Mouse (Mus musculus) limb, embryonic 14.5 days (tissue): Measurements from ENCODE around the gene Retreg1. TPM values are rescaled to one million over a fixed set of nuclear protein-coding genes. Genes with fewer than 3 reads are reported as not detected.

Experiments
- ATAC-seq: fragments of 200-750 bp; cut with Nextera tagmentation; 2 replicates; pipeline ENCODE4 v1.8.0; 2017; ENCODE audit warnings: low read depth, moderate number of reproducible peaks, moderate TSS enrichment; ENCODE audit not compliant: low FRiP score
- DNase-seq: peaks from one replicate; pipeline ENCODE4 v3.0.0-alpha.2; 2015; ENCODE audit warnings: low spot score
- H3K27ac ChIP-seq: fragments of 300-500 bp; sonication (generic); replicated peaks from 2 replicates; pipeline ENCODE4 v1.5.1; 2014; ENCODE audit warnings: low read depth, mild to moderate bottlenecking, low read length, moderate library complexity, mixed read lengths
- H3K27me3 ChIP-seq: fragments of 300-500 bp; sonication (generic); 2 replicates; pipeline ENCODE4 v1.6.1; 2014; ENCODE audit warnings: low read length, mixed read lengths; ENCODE audit not compliant: control insufficient read depth, insufficient read depth
- H3K36me3 ChIP-seq: fragments of 300-500 bp; sonication (generic); 2 replicates; pipeline ENCODE4 v1.6.1; 2014; ENCODE audit warnings: mild to moderate bottlenecking, low read length, moderate library complexity, mixed read lengths; ENCODE audit not compliant: control insufficient read depth, insufficient read depth
- H3K4me1 ChIP-seq: fragments of 300-500 bp; sonication (generic); 2 replicates; pipeline ENCODE4 v1.6.1; 2014; ENCODE audit warnings: antibody characterized with exemption, low read length, mixed read lengths; ENCODE audit not compliant: control insufficient read depth, insufficient read depth
- H3K4me2 ChIP-seq: fragments of 300-500 bp; sonication (generic); replicated peaks from 2 replicates; pipeline ENCODE4 v1.6.1; 2014; ENCODE audit warnings: low read depth, mild to moderate bottlenecking, low read length, moderate library complexity; ENCODE audit not compliant: severe bottlenecking
- H3K4me3 ChIP-seq: fragments of 300-500 bp; sonication (generic); replicated peaks from 2 replicates; pipeline ENCODE4 v1.5.1; 2014; ENCODE audit warnings: low read length
- H3K9ac ChIP-seq: fragments of 300-500 bp; sonication (generic); 2 replicates; pipeline ENCODE4 v1.6.1; 2014; ENCODE audit warnings: mild to moderate bottlenecking, low read depth, low read length, moderate library complexity; ENCODE audit not compliant: severe bottlenecking
- H3K9me3 ChIP-seq: fragments of 300-500 bp; sonication (generic); 2 replicates; pipeline ENCODE4 v1.6.1; 2016; ENCODE audit warnings: low read length; ENCODE audit not compliant: control insufficient read depth
- POLR2A ChIP-seq: fragments of 200-500 bp; IDR thresholded peaks from 2 replicates; pipeline ENCODE4 v1.8.0; 2012; ENCODE audit warnings: inconsistent platforms, mild to moderate bottlenecking, moderate library complexity, borderline replicate concordance; ENCODE audit not compliant: insufficient read depth, insufficient read length; ENCODE audit errors: extremely low read depth
- WGBS: fragments of 180-500 bp; shearing (Covaris S2); extraction: QIAGEN DNeasy Blood & Tissue Kit; methylation state at CpG from one replicate; pipeline ENCODE4 v1.1.7; 2014; 5-methylcytosine and 5-hydroxymethylcytosine counted together
- polyA plus RNA-seq, 2 experiments: library from polyadenylated mRNA; depleted of rRNA in 1 of 2; stranded (reverse) in 1 of 2; unstranded in 1 of 2; fragments of >200 nt; fragmentation: Nextera tagmentation in 1 of 2; extraction: Ambion mirVana in 1 of 2; gene quantifications; 2 replicates each; pipeline versions ENCODE4 v1.2.1 to v1.2.3; 2012 to 2014

Retreg1 gene
- polyA plus RNA-seq, 2 experiments: 2.5 to 4.4 TPM

DNA sequence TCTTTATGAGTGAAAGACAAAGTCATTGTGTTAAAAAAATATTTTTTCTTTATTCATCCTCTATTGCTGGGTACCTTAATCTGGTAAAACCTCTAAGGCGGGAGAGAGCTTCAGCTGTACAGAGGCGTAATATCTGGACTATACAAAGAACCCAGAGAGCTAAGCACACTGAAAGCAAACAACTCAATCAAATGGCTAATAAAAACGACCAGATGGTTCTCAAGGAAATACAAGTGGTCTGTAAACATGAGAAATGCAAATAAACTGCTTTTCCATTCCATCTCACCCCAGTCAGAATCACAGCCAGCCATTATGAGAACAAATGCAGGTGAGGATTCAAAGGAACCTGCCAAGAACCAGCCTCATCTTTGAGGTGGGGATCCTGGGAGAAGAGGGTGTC lies 28.4 kb upstream of the Retreg1 start:
- 66% methylated on average over 3 of the region's 3 CpGs for WGBS
- H3K4me2 ChIP-seq: no peak overlapping the region
- no peak overlapping the region for H3K27ac ChIP-seq
- no peaks in the 10 kb centered on the region for H3K4me1 ChIP-seq
- DNase-seq (no peak), ATAC-seq (no peak)
- H3K9me3 ChIP-seq: peaks cover 8% of the 10 kb centered on the region
- TF ChIP-seq POLR2A: no peak
- H3K4me3 ChIP-seq: no peak overlapping the region
- H3K9ac ChIP-seq: no peak overlapping the region
- no peaks in the 10 kb centered on the region for H3K27me3 ChIP-seq
- H3K36me3 ChIP-seq: peaks cover 40% of the 10 kb centered on the region

DNA sequence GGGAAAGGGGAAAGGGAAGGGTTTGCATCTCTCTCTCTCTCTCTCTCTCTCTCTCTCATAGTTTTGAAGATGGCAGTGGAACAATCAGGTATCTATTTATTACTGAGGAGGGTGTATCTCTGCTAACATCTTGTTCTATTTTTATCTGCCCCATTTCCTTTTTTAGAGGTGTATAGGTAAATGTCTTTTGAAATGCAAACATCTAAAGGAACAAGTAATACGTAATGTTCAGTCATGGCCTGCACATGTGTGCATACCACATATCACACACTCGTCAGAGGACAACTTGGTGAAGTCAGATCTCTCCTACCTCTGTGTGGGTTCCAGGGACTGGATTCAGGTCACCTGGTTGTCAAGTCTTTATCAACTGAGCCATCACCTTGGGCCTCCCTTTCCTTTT lies 25.8 kb upstream of the Retreg1 start:
- H3K4me2 ChIP-seq: no peak overlapping the region
- H3K36me3 ChIP-seq: peaks cover 16% of the 10 kb centered on the region
- WGBS: 90% methylated on average over 2 of the region's 2 CpGs
- no peak overlapping the region for H3K27ac ChIP-seq
- no peaks in the 10 kb centered on the region for H3K4me1 ChIP-seq
- no peak for DNase-seq
- TF ChIP-seq POLR2A: no peak
- peaks cover 11% of the 10 kb centered on the region for H3K9me3 ChIP-seq
- ATAC-seq: no peak
- no peak overlapping the region for H3K4me3 ChIP-seq
- no peak overlapping the region for H3K9ac ChIP-seq
- H3K27me3 ChIP-seq: no peaks in the 10 kb centered on the region

DNA sequence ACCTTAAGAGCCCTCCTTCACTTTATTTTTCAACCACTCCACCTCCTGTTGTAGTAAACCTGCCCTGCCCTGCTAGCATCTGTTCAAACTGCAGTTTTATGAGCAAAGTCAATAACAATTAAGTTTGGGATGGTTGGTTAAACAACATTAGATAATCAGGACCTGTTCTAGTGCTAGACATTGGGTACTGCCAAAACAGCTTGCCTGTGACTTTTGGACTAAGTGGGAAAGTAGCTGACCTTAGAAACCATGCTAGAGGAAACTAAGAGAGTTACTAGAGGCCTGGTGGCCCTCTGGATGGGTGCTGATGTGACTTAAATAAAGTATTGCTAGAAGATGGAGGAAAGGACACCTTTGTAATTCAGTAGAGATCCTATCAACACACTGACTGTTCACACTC lies 21.0 kb upstream of the Retreg1 start:
- no peaks in the 10 kb centered on the region for H3K36me3 ChIP-seq
- 0 out of 2 replicates have a peak, but pooled peaks cover 3% of the 10 kb centered on the region for H3K9me3 ChIP-seq
- ATAC-seq (no peak), DNase-seq (no peak)
- no peak overlapping the region for H3K4me2 ChIP-seq
- no peaks in the 10 kb centered on the region for H3K27me3 ChIP-seq
- H3K9ac ChIP-seq: no peak overlapping the region
- no peak for TF ChIP-seq POLR2A
- no peak overlapping the region for H3K4me3 ChIP-seq
- H3K27ac ChIP-seq: no peak overlapping the region
- H3K4me1 ChIP-seq: no peaks in the 10 kb centered on the region

- Histone ChIP-seq H3K4me2 (no peak overlapping the region), H3K4me1 (no peaks in the 10 kb centered on the region), H3K4me3 (no peak overlapping the region), H3K36me3 (no peaks in the 10 kb centered on the region), H3K9ac (no peak overlapping the region), H3K9me3 (0 out of 2 replicates have a peak, but pooled peaks cover 3% of the 10 kb centered on the region), H3K27ac (no peak overlapping the region), H3K27me3 (no peaks in the 10 kb centered on the region)
- TF ChIP-seq POLR2A: no peak
- ATAC-seq (no peak), DNase-seq (no peak)
- 67% methylated on average over 3 of the region's 3 CpGs for WGBS
Observed at GRCm38 (mm10) chr15:25822656-25823055, 20.3 kb upstream of the Retreg1 start.

DNA sequence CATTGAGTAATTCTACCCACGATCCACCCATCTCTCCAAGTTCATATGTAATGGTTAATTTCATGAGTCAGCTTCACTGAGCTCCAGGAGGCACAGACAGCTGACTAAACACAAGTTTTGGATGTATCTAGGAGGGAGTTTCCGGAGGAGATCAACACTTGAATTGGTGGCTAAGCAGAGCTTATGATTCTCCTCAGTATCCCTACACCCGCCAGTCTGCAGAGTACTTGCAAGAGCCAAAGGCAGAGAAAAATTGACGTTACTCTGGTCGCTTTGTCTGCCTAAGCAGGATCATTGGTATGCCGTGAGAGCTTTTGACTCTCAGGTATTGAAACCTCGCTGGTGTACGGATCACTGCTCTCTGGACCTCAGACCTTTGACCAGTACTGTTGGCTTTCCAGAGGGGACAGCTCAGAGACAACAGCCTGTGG lies 16.4 kb upstream of the Retreg1 start:
- no peak for ATAC-seq
- H3K4me3 ChIP-seq: no peak overlapping the region

DNA sequence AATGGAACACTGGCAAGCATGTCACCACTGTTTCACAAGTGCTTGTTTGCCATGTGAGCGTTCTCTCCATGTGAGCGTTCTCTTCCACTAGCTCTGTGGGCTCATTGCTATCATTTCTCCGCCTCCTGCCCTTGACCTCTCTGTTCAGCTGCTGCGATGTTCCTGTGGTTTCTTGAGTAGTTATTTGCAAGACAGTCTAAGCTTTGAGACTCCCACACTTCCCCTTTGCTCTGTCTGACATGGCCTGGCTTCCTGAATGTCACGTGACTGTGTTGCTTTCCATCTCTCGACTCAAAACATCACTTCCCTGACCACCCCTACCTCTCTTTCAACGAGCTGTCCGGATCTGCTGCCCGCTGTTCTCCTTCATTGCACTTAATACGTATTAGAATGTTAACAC lies 14.5 kb upstream of the Retreg1 start:
- H3K4me3 ChIP-seq: no peak overlapping the region
- 83% methylated on average over 10 of the region's 10 CpGs for WGBS
- no peak overlapping the region for H3K27ac ChIP-seq
- no peak for TF ChIP-seq POLR2A
- H3K9ac ChIP-seq: no peak overlapping the region
- H3K4me1 ChIP-seq: no peaks in the 10 kb centered on the region
- H3K4me2 ChIP-seq: no peak overlapping the region
- DNase-seq (no peak), ATAC-seq (no peak)
- H3K9me3 ChIP-seq: no peaks in the 10 kb centered on the region
- H3K27me3 ChIP-seq: no peaks in the 10 kb centered on the region
- H3K36me3 ChIP-seq: no peaks in the 10 kb centered on the region

More for the DNA sequence above, 16.4 kb upstream of the Retreg1 start:
- H3K9me3 ChIP-seq: no peaks in the 10 kb centered on the region
- no peak overlapping the region for H3K4me2 ChIP-seq
- H3K9ac ChIP-seq: no peak overlapping the region
- H3K4me1 ChIP-seq: no peaks in the 10 kb centered on the region
- no peak for TF ChIP-seq POLR2A
- WGBS: 84% methylated on average over 8 of the region's 8 CpGs
- DNase-seq: no peak
- no peaks in the 10 kb centered on the region for H3K27me3 ChIP-seq
- H3K27ac ChIP-seq: no peak overlapping the region
- H3K36me3 ChIP-seq: no peaks in the 10 kb centered on the region
